Mouse (Mus musculus): ENCODE results near the gene Fahd2a.

- no peak for TF ChIP-seq POLR2A (IDR thresholded peaks at IDR 0.05; ENCODE audit: control insufficient read depth in 1 of 2, insufficient read depth in 1 of 2, low read depth in 1 of 2, low read length in 2 of 2, poor library complexity in 1 of 2)
- TF ChIP-seq CTCF (IDR thresholded peaks at IDR 0.05 in 2 of 3, conservative IDR thresholded peaks at IDR 0.05 in 1 of 3; ENCODE audit: control insufficient read depth in 1 of 3, insufficient read depth in 1 of 3, low read depth in 2 of 3, low read length in 3 of 3, poor library complexity in 1 of 3, severe bottlenecking in 1 of 3): no peak
- no peak for TF ChIP-seq ETS1 (IDR thresholded peaks at IDR 0.05; ENCODE audit: low read depth, low read length)
- no peak for TF ChIP-seq MAX (IDR thresholded peaks at IDR 0.05; ENCODE audit: low read length)
- TF ChIP-seq ZNF384 (IDR thresholded peaks at IDR 0.05; ENCODE audit: low read depth, low read length): no peak
- TF ChIP-seq BHLHE40 (IDR thresholded peaks at IDR 0.05; ENCODE audit: borderline replicate concordance, low read depth, low read length): no peak
- TF ChIP-seq TCF12 (IDR thresholded peaks at IDR 0.05; ENCODE audit: low read depth, low read length): no peak
- no peak for TF ChIP-seq POLR2AphosphoS2 (IDR thresholded peaks at IDR 0.05; ENCODE audit: low read length)
- no peak for TF ChIP-seq JUND (IDR thresholded peaks at IDR 0.05; ENCODE audit: low read depth, low read length)
- TF ChIP-seq EP300 (IDR thresholded peaks at IDR 0.05; ENCODE audit: low read depth in 1 of 2, low read length in 2 of 2): no peak
- TF ChIP-seq USF2 (IDR thresholded peaks at IDR 0.05; ENCODE audit: borderline replicate concordance in 1 of 2, insufficient read depth in 1 of 2, low read depth in 1 of 2, low read length in 2 of 2): no peak
- TF ChIP-seq GABPA (IDR thresholded peaks at IDR 0.05; ENCODE audit: low read depth, low read length): no peak
- no peak for TF ChIP-seq CHD2 (IDR thresholded peaks at IDR 0.05; ENCODE audit: low read length)
- no peak for TF ChIP-seq SIN3A (IDR thresholded peaks at IDR 0.05; ENCODE audit: low read length)
Measured at GRCm38 (mm10) chr2:127470183-127470582, 25.8 kb upstream of the Fahd2a start.

Data from MEL (cell line).